Comparison of ENCODE assay signal across 8 mouse cellular contexts in genomic region chr4:150556382-150557221, GRCm38 (mm10).
A peak's percentile ranks its signal among the peaks of the same experiment; 100 is the strongest.
DNase-seq lines count a peak whose midpoint lies in the region; ATAC-seq and TF ChIP-seq lines count a peak whose summit lies in the region.

No protein-coding gene starts in this region.

- H3K36me3 ChIP-seq in forebrain, embryonic 11.5 days (ENCODE audit: control insufficient read depth, insufficient read depth, low read length): no peaks in the 10 kb centered on the region
- no peaks in the 10 kb centered on the region for H3K36me3 ChIP-seq in heart, embryonic 15.5 days
- H3K36me3 ChIP-seq in kidney, postnatal 0 days (ENCODE audit: insufficient read depth, low read length): no peaks in the 10 kb centered on the region
- no peaks in the 10 kb centered on the region for H3K36me3 ChIP-seq in liver, adult 2 months (ENCODE audit: control insufficient read depth, insufficient read depth, low read length)
- no peaks in the 10 kb centered on the region for H3K36me3 ChIP-seq in midbrain, postnatal 0 days (ENCODE audit: insufficient read depth, low read length)

- H3K27ac ChIP-seq in forebrain, embryonic 11.5 days (ENCODE audit: low read depth, low read length): peak overlapping the region; percentile 61; the same call in 1 of the 2 replicates
- peak overlapping the region; percentile 87 for H3K27ac ChIP-seq in heart, embryonic 15.5 days
- H3K27ac ChIP-seq in kidney, postnatal 0 days: peak overlapping the region; percentile 84
- peak overlapping the region; percentile 44 for H3K27ac ChIP-seq in liver, adult 2 months (replicated peaks; ENCODE audit: insufficient read depth, low read depth, low read length)
- H3K27ac ChIP-seq in midbrain, postnatal 0 days (ENCODE audit: low read depth, low read length): peak overlapping the region; percentile 86

- ATAC-seq in forebrain, embryonic 11.5 days (replicated peaks; ENCODE audit: low FRiP score): no peak; the same call in 1 of the 2 replicates
- peak; percentile 77 for ATAC-seq in heart, embryonic 15.5 days (replicated peaks; ENCODE audit: insufficient number of reproducible peaks, insufficient read depth, low FRiP score, low read depth)
- peak; percentile 83 for ATAC-seq in kidney, postnatal 0 days (replicated peaks; ENCODE audit: low FRiP score, low read depth)
- peak; percentile 85 for ATAC-seq in midbrain, postnatal 0 days (ENCODE audit: low FRiP score)

- H3K4me3 ChIP-seq in forebrain, embryonic 11.5 days (ENCODE audit: low read depth, low read length): no peak overlapping the region
- H3K4me3 ChIP-seq in heart, embryonic 15.5 days: 0 out of 2 replicates have a peak overlapping the region, but pooled peaks have one; percentile 6
- H3K4me3 ChIP-seq in kidney, postnatal 0 days (replicated peaks; ENCODE audit: low read depth, low read length): no peak overlapping the region
- no peak overlapping the region for H3K4me3 ChIP-seq in liver, adult 2 months (ENCODE audit: insufficient read depth, low read depth, low read length)
- H3K4me3 ChIP-seq in midbrain, postnatal 0 days (ENCODE audit: low read depth, low read length): no peak overlapping the region

- peak overlapping the region; percentile 6; the same call in 1 of the 2 replicates for H3K9ac ChIP-seq in forebrain, embryonic 11.5 days (ENCODE audit: low read length)
- H3K9ac ChIP-seq in heart, embryonic 15.5 days: no peak overlapping the region
- H3K9ac ChIP-seq in kidney, postnatal 0 days (ENCODE audit: low read depth, low read length): no peak overlapping the region
- no peak overlapping the region for H3K9ac ChIP-seq in liver, adult 2 months (ENCODE audit: low read depth, low read length)
- H3K9ac ChIP-seq in midbrain, postnatal 0 days (replicated peaks; ENCODE audit: low read length, poor library complexity, severe bottlenecking): no peak overlapping the region; the same call in 1 of the 2 replicates

- DNase-seq in 416B (ENCODE audit: low read depth): peak; percentile 93
- DNase-seq in brain, embryonic 14.5 days (ENCODE audit: low read depth): peak; percentile 96
- DNase-seq in forebrain, embryonic 11.5 days (ENCODE audit: low spot score): peak; percentile 63
- DNase-seq in kidney, postnatal 0 days (ENCODE audit: low spot score): peak; percentile 97
- peak; percentile 43 for DNase-seq in liver, adult 2 months (ENCODE audit: extremely low read depth, low read depth, low spot score)
- peak; percentile 96 for DNase-seq in midbrain, postnatal 0 days (ENCODE audit: low spot score)
- peak; percentile 34 to 72 for DNase-seq in spleen, postnatal 4 days (ENCODE audit: low spot score in 2 of 2)

- H3K4me1 ChIP-seq in forebrain, embryonic 11.5 days (replicated peaks; ENCODE audit: control insufficient read depth, insufficient read depth, low read length): peaks cover 7% of the 10 kb centered on the region; the same call in 1 of the 2 replicates
- peaks cover 51% of the 10 kb centered on the region for H3K4me1 ChIP-seq in heart, embryonic 15.5 days (replicated peaks)
- peaks cover 23% of the 10 kb centered on the region for H3K4me1 ChIP-seq in kidney, postnatal 0 days (replicated peaks; ENCODE audit: insufficient read depth, low read length)
- H3K4me1 ChIP-seq in liver, adult 2 months (ENCODE audit: control insufficient read depth, insufficient read depth, low read length): peaks cover 7% of the 10 kb centered on the region
- peaks cover 11% of the 10 kb centered on the region for H3K4me1 ChIP-seq in midbrain, postnatal 0 days (ENCODE audit: insufficient read depth, low read length)

- WGBS in forebrain, embryonic 11.5 days: 65% methylated on average over 17 of the region's 17 CpGs
- 7% methylated on average over 17 of the region's 17 CpGs for WGBS in heart, embryonic 15.5 days
- 2% methylated on average over 17 of the region's 17 CpGs for WGBS in kidney, postnatal 0 days
- whole genome bisulfite sequencing in liver, adult 2 months: 47% methylated on average over 17 of the region's 17 CpGs
- 8% methylated on average over 17 of the region's 17 CpGs for WGBS in midbrain, postnatal 0 days

- H3K27me3 ChIP-seq in forebrain, embryonic 11.5 days (ENCODE audit: control insufficient read depth, insufficient read depth, low read length): no peaks in the 10 kb centered on the region
- H3K27me3 ChIP-seq in heart, embryonic 15.5 days: no peaks in the 10 kb centered on the region
- H3K27me3 ChIP-seq in kidney, postnatal 0 days (ENCODE audit: insufficient read depth, low read length): no peaks in the 10 kb centered on the region
- no peaks in the 10 kb centered on the region for H3K27me3 ChIP-seq in liver, adult 2 months (ENCODE audit: control insufficient read depth, insufficient read depth, low read length)
- H3K27me3 ChIP-seq in midbrain, postnatal 0 days (ENCODE audit: insufficient read depth, low read length): no peaks in the 10 kb centered on the region

- H3K4me2 ChIP-seq in forebrain, embryonic 11.5 days (ENCODE audit: low read depth, low read length, severe bottlenecking): no peak overlapping the region
- H3K4me2 ChIP-seq in heart, embryonic 15.5 days: peak overlapping the region; percentile 31
- H3K4me2 ChIP-seq in kidney, postnatal 0 days (ENCODE audit: low read length): peak overlapping the region; percentile 37
- peak overlapping the region; percentile 12; the same call in 1 of the 2 replicates for H3K4me2 ChIP-seq in midbrain, postnatal 0 days (ENCODE audit: low read depth, low read length, poor library complexity, severe bottlenecking)

- no peaks in the 10 kb centered on the region; the same call in 1 of the 2 replicates for H3K79me2 ChIP-seq in liver, adult 2 months (ENCODE audit: control insufficient read depth, insufficient read depth, low read length)

- no peaks in the 10 kb centered on the region for H3K9me3 ChIP-seq in forebrain, embryonic 11.5 days (ENCODE audit: control insufficient read depth, low read length)
- H3K9me3 ChIP-seq in heart, embryonic 15.5 days (replicated peaks): no peaks in the 10 kb centered on the region
- no peaks in the 10 kb centered on the region for H3K9me3 ChIP-seq in kidney, postnatal 0 days (replicated peaks; ENCODE audit: low read length)
- H3K9me3 ChIP-seq in midbrain, postnatal 0 days (ENCODE audit: low read length): no peaks in the 10 kb centered on the region

- TF ChIP-seq CTCF in brain, embryonic 14.5 days (IDR thresholded peaks at IDR 0.05; ENCODE audit: borderline replicate concordance, extremely low read depth, insufficient read depth, insufficient read length): no peak
- TF ChIP-seq CTCF in kidney, postnatal 0 days (IDR thresholded peaks at IDR 0.05; ENCODE audit: low read depth): no peak
- TF ChIP-seq CTCF in liver, adult 2 months (IDR thresholded peaks at IDR 0.05; ENCODE audit: low read depth, low read length): no peak
- no peak for TF ChIP-seq CTCF in midbrain, postnatal 0 days (IDR thresholded peaks at IDR 0.05)

- TF ChIP-seq POLR2A in brain, embryonic 14.5 days (IDR thresholded peaks at IDR 0.05; ENCODE audit: borderline replicate concordance, extremely low read depth, insufficient read depth, insufficient read length, poor library complexity, severe bottlenecking): no peak
- no peak for TF ChIP-seq POLR2A in liver, adult 2 months (IDR thresholded peaks at IDR 0.05; ENCODE audit: extremely low read depth, insufficient read depth, low read length)

Comparison
In these comparisons a context has a peak if more than half of its experiments do, and no peak if none do; other contexts are left out.
1. DNase-seq: peak in every context shown above with its lines; median percentile 97 in kidney, postnatal 0 days; 96 in brain, embryonic 14.5 days; 96 in midbrain, postnatal 0 days; 93 in 416B; 63 in forebrain, embryonic 11.5 days; 53 in spleen, postnatal 4 days; 43 in liver, adult 2 months.